9 mouse cellular contexts compared by ENCODE assay signal in the genomic region with DNA sequence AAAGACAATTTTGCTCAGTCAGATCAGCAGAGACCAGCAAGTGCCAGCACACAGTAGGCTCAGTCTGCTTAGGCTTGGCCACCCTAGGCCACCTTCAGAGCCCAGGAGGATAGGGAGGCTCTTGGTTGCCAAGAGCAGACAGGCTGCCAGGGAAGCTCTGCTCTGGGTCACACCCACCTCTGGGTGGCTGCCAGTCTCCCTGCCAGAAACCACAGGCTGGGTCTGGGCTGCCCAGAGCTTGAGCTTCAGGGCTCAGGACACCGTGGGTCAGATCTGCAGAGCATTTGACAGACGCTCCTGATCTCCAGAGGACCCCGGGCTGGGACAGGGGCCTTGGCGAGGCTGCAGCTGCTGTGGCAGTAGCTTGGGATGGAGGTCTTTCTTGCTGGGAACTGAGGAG. TPM values are rescaled to one million over a fixed set of nuclear protein-coding genes. Genes with fewer than 3 reads are reported as not detected.
DNase-seq lines count a peak whose midpoint lies in the region; ATAC-seq and TF ChIP-seq lines count a peak whose summit lies in the region.
"Had no signal": no experiment of that assay in that cellular context is flagged by ENCODE, and none has a peak within 500 bp of the region (broad histone marks: within the 10 kb centered on the region; RNA-seq: fewer than 3 reads in every experiment).

Ccn5 (plus strand) TSS at position 255 of the 400 bp plus-strand sequence.

- 84% methylated on average over 4 of the region's 4 CpGs for WGBS in forebrain, embryonic 14.5 days
- WGBS in forebrain, embryonic 13.5 days = 78% methylated on average over 4 of the region's 4 CpGs
- WGBS in forebrain, postnatal 0 days = 79% methylated on average over 4 of the region's 4 CpGs

- H3K4me2 ChIP-seq in forebrain, embryonic 14.5 days (ENCODE audit: low read length) = no peak within 1 kb of the TSS
- H3K4me2 ChIP-seq in forebrain, embryonic 13.5 days = no peak within 1 kb of the TSS
- no peak within 1 kb of the TSS for H3K4me2 ChIP-seq in forebrain, postnatal 0 days (ENCODE audit: low read depth)

- H3K27ac ChIP-seq in forebrain, embryonic 14.5 days (ENCODE audit: low read depth, low read length) = no peak within 1 kb of the TSS
- H3K27ac ChIP-seq in forebrain, embryonic 13.5 days = no peak within 1 kb of the TSS
- no peak within 1 kb of the TSS for H3K27ac ChIP-seq in forebrain, postnatal 0 days (ENCODE audit: low read depth, low read length)

- TF ChIP-seq CTCF in forebrain, postnatal 0 days (IDR thresholded peaks at IDR 0.05; ENCODE audit: low read depth) = no peak

- H3K27me3 ChIP-seq in forebrain, embryonic 14.5 days (replicated peaks; ENCODE audit: control insufficient read depth, insufficient read depth, low read length) = no peaks in the 10 kb centered on the region
- H3K27me3 ChIP-seq in forebrain, embryonic 13.5 days = peaks cover 5% of the 10 kb centered on the region; the same call in 1 of the 2 replicates
- no peaks in the 10 kb centered on the region for H3K27me3 ChIP-seq in forebrain, postnatal 0 days (ENCODE audit: insufficient read depth, low read length)

- H3K4me3 ChIP-seq in forebrain, embryonic 14.5 days (ENCODE audit: low read depth, low read length) = no peak within 1 kb of the TSS
- H3K4me3 ChIP-seq in forebrain, embryonic 13.5 days = no peak within 1 kb of the TSS
- H3K4me3 ChIP-seq in forebrain, postnatal 0 days (ENCODE audit: low read depth, low read length) = no peak within 1 kb of the TSS

- no peaks in the 10 kb centered on the region for H3K4me1 ChIP-seq in forebrain, embryonic 14.5 days (ENCODE audit: control insufficient read depth, insufficient read depth, low read length)
- 0 out of 2 replicates have a peak, but pooled peaks cover 5% of the 10 kb centered on the region for H3K4me1 ChIP-seq in forebrain, embryonic 13.5 days
- H3K4me1 ChIP-seq in forebrain, postnatal 0 days (ENCODE audit: insufficient read depth) = no peaks in the 10 kb centered on the region

- H3K9me3 ChIP-seq in forebrain, embryonic 14.5 days (replicated peaks; ENCODE audit: control insufficient read depth, low read length) = no peaks in the 10 kb centered on the region
- no peaks in the 10 kb centered on the region for H3K9me3 ChIP-seq in forebrain, embryonic 13.5 days (replicated peaks)
- no peaks in the 10 kb centered on the region for H3K9me3 ChIP-seq in forebrain, postnatal 0 days (ENCODE audit: low read length)

- intact Hi-C loops in gastrocnemius, postnatal 14 days (cut with DNase I; ENCODE audit: low total_unique reads) = no loop called here

- H3K9ac ChIP-seq in forebrain, embryonic 14.5 days (ENCODE audit: low read length) = no peak within 1 kb of the TSS
- H3K9ac ChIP-seq in forebrain, embryonic 13.5 days = no peak within 1 kb of the TSS
- no peak within 1 kb of the TSS for H3K9ac ChIP-seq in forebrain, postnatal 0 days

- H3K36me3 ChIP-seq in forebrain, embryonic 14.5 days (ENCODE audit: control insufficient read depth, insufficient read depth, low read length) = no peaks in the 10 kb centered on the region
- no peaks in the 10 kb centered on the region for H3K36me3 ChIP-seq in forebrain, embryonic 13.5 days (ENCODE audit: poor library complexity, severe bottlenecking)
- no peaks in the 10 kb centered on the region for H3K36me3 ChIP-seq in forebrain, postnatal 0 days (ENCODE audit: insufficient read depth)

- ATAC-seq in forebrain, embryonic 14.5 days = no peak
- ATAC-seq in forebrain, embryonic 13.5 days = no peak
- ATAC-seq in frontal cortex, adult (ENCODE audit: low TSS enrichment) = no peak
- ATAC-seq in forebrain, postnatal 0 days = no peak

- peak; percentile 13 for DNase-seq in forebrain, embryonic 14.5 days (ENCODE audit: low spot score)
- peak; percentile 84 for DNase-seq in adrenal gland, postnatal 25 days
- DNase-seq in gastrocnemius, postnatal 14 days = peak; percentile 91
- peak; percentile 76 for DNase-seq in lung, postnatal 14 days
- DNase-seq in spleen, adult 12 weeks (ENCODE audit: low spot score) = no peak
- DNase-seq in forebrain, postnatal 0 days = no peak

RNA-seq across cellular contexts. Expression of gene Ccn5, which starts in this region (rescaled TPM):
- polyA plus RNA-seq in forebrain, embryonic 14.5 days (2014; fragmentation: Nextera tagmentation; extraction: Ambion mirVana) = 0.13 TPM in 1 of 2 replicates, not detected in the other
- 0.25 and 0.26 TPM in 2 replicates for polyA plus RNA-seq in forebrain, embryonic 13.5 days (2015; fragmentation: Nextera tagmentation; extraction: Ambion mirVana)
- not detected in 2 replicates for total RNA-seq in adrenal gland, postnatal 25 days (2021)
- under 1 TPM; 0.27 to 0.39 TPM for total RNA-seq in gastrocnemius, postnatal 14 days (2021)
- not detected in 2 replicates for total RNA-seq in forebrain, postnatal 0 days (2014; rRNA removed)
- 0.31 and 0.43 TPM in 2 replicates for polyA plus RNA-seq in forebrain, postnatal 0 days (2015; fragmentation: Nextera tagmentation; extraction: Ambion mirVana)
- total RNA-seq: neutrophil, adult 5-6 weeks had no signal

Comparison
In these comparisons a context has a peak if more than half of its experiments do, and no peak if none do; other contexts are left out.
1. Peak in DNase-seq in forebrain, embryonic 14.5 days; RNA of the gene not detected or under 1 TPM.
2. Peak in DNase-seq in adrenal gland, postnatal 25 days; RNA of the gene not detected or under 1 TPM.
3. Peak in DNase-seq in gastrocnemius, postnatal 14 days; RNA of the gene not detected or under 1 TPM.